Mouse (Mus musculus): Measurements from ENCODE around the gene Macrod2. TPM values are rescaled to one million over a fixed set of nuclear protein-coding genes. Genes with fewer than 3 reads are reported as not detected.

The Macrod2 gene
- total and polyA plus RNA-seq, 2 experiments from 2014 or later = 5.5 to 17.4 TPM

DNA sequence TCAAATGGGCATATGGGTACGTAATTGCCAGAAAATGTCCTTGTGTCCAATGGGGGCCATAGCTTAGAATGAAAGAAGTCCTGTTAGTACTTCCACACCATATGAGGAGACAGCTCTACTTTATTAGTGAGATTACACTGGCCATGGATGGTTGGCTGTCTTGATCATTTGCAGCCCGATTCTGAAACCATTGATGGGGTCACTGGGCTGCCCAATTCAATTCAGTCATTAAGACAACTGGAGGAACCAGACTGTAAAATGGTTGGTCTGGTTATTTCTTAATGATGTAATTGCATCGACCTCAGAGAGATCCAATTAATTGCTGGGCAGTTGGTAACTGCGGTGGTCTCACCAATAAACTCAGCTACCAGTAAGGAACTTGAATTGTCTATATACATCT, 1734.1 kb downstream of the Macrod2 start:
- DNase-seq (ENCODE audit: low spot score) = no peak
- no peaks in the 10 kb centered on the region for H3K4me1 ChIP-seq (ENCODE audit: control insufficient read depth, insufficient read depth)
- no peak overlapping the region for H3K27ac ChIP-seq (ENCODE audit: low read depth)
- ATAC-seq (ENCODE audit: insufficient read depth, low read depth) = no peak
- 0 out of 2 replicates have a peak, but pooled peaks cover 3% of the 10 kb centered on the region for H3K27me3 ChIP-seq (ENCODE audit: control insufficient read depth, insufficient read depth, low read length)
- H3K9ac ChIP-seq (replicated peaks; ENCODE audit: low read depth, low read length) = no peak overlapping the region
- H3K4me3 ChIP-seq (ENCODE audit: low read depth, low read length) = no peak overlapping the region
- 83% methylated on average over 4 of the region's 4 CpGs for WGBS
- H3K9me3 ChIP-seq (replicated peaks; ENCODE audit: control insufficient read depth, low read length) = no peaks in the 10 kb centered on the region
- TF ChIP-seq CTCF (IDR thresholded peaks at IDR 0.05; ENCODE audit: low read depth) = no peak
- no peak for TF ChIP-seq EP300 (IDR thresholded peaks at IDR 0.05; ENCODE audit: low read depth)
- H3K4me2 ChIP-seq (ENCODE audit: low read depth, low read length) = no peak overlapping the region
- H3K36me3 ChIP-seq (replicated peaks; ENCODE audit: control insufficient read depth, insufficient read depth, low read length) = no peaks in the 10 kb centered on the region

DNA sequence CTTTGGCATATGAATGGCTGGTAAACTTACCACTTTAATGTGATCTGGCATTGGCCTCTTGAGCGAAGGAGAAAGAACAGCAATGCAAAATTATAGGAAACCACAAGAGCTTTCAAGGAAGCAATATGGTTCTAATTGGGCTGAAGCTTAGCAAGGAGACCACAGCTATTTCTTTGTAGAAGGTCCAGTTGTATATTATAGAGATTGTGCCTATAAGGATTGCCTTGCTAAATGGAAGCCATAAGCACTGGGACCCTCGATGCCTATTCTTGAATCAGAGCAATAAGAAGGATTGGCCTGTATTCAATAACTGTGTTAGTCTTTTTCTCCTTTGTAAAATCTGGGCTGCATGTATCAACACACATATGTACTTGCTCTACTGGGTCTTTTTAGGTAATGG, 1754.2 kb downstream of the Macrod2 start:
- Histone ChIP-seq H3K9me3 (replicated peaks; ENCODE audit: control insufficient read depth, low read length) (no peaks in the 10 kb centered on the region), H3K4me2 (ENCODE audit: low read depth, low read length) (no peak overlapping the region), H3K36me3 (replicated peaks; ENCODE audit: control insufficient read depth, insufficient read depth, low read length) (no peaks in the 10 kb centered on the region), H3K27ac (ENCODE audit: low read depth) (no peak overlapping the region), H3K9ac (replicated peaks; ENCODE audit: low read depth, low read length) (no peak overlapping the region), H3K27me3 (ENCODE audit: control insufficient read depth, insufficient read depth, low read length) (no peaks in the 10 kb centered on the region), H3K4me1 (ENCODE audit: control insufficient read depth, insufficient read depth) (no peaks in the 10 kb centered on the region), H3K4me3 (ENCODE audit: low read depth, low read length) (no peak overlapping the region)
- ATAC-seq (ENCODE audit: insufficient read depth, low read depth) (no peak), DNase-seq (ENCODE audit: low spot score) (no peak)
- TF ChIP-seq CTCF (IDR thresholded peaks at IDR 0.05; ENCODE audit: low read depth) (no peak), EP300 (IDR thresholded peaks at IDR 0.05; ENCODE audit: low read depth) (no peak)
- WGBS = 68% methylated on average over 2 of the region's 2 CpGs

DNA sequence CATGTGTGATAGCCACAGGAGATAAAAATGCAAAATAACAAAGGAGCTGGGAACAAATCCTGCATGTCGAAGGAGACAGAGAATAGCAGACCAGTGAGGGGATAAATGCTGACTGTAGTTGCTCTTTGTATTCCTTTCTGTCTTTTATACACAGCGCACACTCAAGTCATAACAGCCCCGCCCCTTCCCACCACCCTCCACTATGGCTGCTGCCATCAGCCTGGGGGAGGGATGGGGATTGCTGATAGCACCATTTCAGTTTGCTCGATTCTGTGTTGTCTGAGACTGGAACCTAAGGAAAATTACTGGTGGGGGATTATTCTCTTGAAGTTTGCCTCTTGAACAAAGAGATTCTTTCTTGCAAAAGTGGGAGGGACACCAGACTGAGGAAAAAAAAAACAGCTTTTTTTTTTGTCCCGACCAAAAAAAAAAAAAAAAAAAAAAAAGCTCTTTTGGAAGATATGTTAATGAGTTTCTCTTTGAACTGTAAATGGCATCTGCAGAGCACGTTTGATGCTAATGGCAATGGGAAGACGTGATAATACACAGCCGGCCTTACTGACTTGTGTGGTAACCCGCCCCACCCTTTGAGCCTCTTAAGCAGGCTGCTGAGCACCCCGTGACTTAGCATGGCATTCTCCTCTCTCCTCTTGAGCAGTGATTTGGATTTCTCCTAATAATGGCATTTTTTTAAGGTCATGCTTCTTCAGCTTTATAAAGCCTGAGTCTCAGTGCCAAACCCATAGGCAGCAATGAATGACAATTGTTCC, 1768.6 kb downstream of the Macrod2 start:
- ATAC-seq (ENCODE audit: insufficient read depth, low read depth) = no peak
- WGBS = 33% methylated on average over 10 of the region's 10 CpGs

DNA sequence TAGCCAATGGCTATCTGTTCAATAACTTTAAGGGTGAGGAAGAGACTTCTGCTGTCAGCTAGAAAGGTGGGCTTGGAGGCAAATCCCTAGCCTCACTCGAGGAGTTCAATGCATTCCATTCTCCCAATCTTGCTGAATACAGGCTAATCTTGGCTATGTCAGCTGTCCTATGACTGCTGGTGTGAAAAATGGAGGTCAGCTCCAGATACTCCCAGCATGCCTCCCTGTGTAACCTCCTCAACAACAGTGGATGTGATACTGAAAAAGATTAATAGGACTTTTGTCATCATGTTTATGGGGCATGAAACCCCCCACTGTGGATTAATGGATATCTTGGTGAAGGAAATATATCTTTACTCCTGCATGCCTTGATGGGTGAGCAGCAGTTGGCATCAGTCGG, 1774.5 kb downstream of the Macrod2 start:
- ATAC-seq (ENCODE audit: insufficient read depth, low read depth) (no peak), DNase-seq (ENCODE audit: low spot score) (no peak)
- no peak overlapping the region for H3K27ac ChIP-seq (ENCODE audit: low read depth)
- no peaks in the 10 kb centered on the region for H3K36me3 ChIP-seq (replicated peaks; ENCODE audit: control insufficient read depth, insufficient read depth, low read length)
- H3K4me1 ChIP-seq (ENCODE audit: control insufficient read depth, insufficient read depth) = no peaks in the 10 kb centered on the region
- H3K4me3 ChIP-seq (ENCODE audit: low read depth, low read length) = no peak overlapping the region
- 54% methylated on average over 2 of the region's 2 CpGs for WGBS
- TF ChIP-seq CTCF (IDR thresholded peaks at IDR 0.05; ENCODE audit: low read depth) (no peak), EP300 (IDR thresholded peaks at IDR 0.05; ENCODE audit: low read depth) (no peak)
- H3K9me3 ChIP-seq (replicated peaks; ENCODE audit: control insufficient read depth, low read length) = no peaks in the 10 kb centered on the region
- H3K27me3 ChIP-seq (ENCODE audit: control insufficient read depth, insufficient read depth, low read length) = no peaks in the 10 kb centered on the region
- no peak overlapping the region for H3K4me2 ChIP-seq (ENCODE audit: low read depth, low read length)
- H3K9ac ChIP-seq (replicated peaks; ENCODE audit: low read depth, low read length) = no peak overlapping the region

More for the DNA sequence above, 1768.6 kb downstream of the Macrod2 start:
- Histone ChIP-seq H3K9ac (replicated peaks; ENCODE audit: low read depth, low read length) (no peak overlapping the region), H3K27me3 (ENCODE audit: control insufficient read depth, insufficient read depth, low read length) (no peaks in the 10 kb centered on the region), H3K4me3 (ENCODE audit: low read depth, low read length) (no peak overlapping the region), H3K4me1 (ENCODE audit: control insufficient read depth, insufficient read depth) (no peaks in the 10 kb centered on the region), H3K4me2 (ENCODE audit: low read depth, low read length) (no peak overlapping the region), H3K27ac (ENCODE audit: low read depth) (no peak overlapping the region), H3K9me3 (replicated peaks; ENCODE audit: control insufficient read depth, low read length) (no peaks in the 10 kb centered on the region), H3K36me3 (replicated peaks; ENCODE audit: control insufficient read depth, insufficient read depth, low read length) (no peaks in the 10 kb centered on the region)
- TF ChIP-seq EP300 (IDR thresholded peaks at IDR 0.05; ENCODE audit: low read depth) (no peak), CTCF (IDR thresholded peaks at IDR 0.05; ENCODE audit: low read depth) (no peak)
- DNase-seq (ENCODE audit: low spot score) = no peak

DNA sequence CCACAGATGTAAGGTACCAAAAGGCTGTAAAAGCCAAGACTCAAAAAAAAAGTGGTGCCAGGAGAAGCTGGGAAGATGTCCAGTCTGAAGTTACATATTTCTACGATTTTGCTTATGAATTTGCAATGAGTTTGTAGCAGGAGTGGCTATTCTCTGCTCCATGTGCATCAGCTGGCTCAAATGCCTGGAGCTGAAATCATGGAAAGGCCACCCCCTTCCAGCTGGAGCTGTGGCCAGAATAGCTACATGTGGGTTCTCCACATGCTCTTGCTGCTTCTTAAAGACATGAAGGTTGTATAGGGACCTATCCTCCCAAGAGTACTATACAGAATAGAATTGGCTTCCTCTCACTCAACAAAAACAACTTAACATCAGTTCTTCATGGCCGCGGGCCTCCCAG, 1777.6 kb downstream of the Macrod2 start:
- Histone ChIP-seq H3K4me1 (ENCODE audit: control insufficient read depth, insufficient read depth) (no peaks in the 10 kb centered on the region), H3K9me3 (replicated peaks; ENCODE audit: control insufficient read depth, low read length) (no peaks in the 10 kb centered on the region), H3K4me2 (ENCODE audit: low read depth, low read length) (no peak overlapping the region), H3K27ac (ENCODE audit: low read depth) (no peak overlapping the region), H3K36me3 (replicated peaks; ENCODE audit: control insufficient read depth, insufficient read depth, low read length) (no peaks in the 10 kb centered on the region), H3K4me3 (ENCODE audit: low read depth, low read length) (no peak overlapping the region), H3K9ac (replicated peaks; ENCODE audit: low read depth, low read length) (no peak overlapping the region), H3K27me3 (ENCODE audit: control insufficient read depth, insufficient read depth, low read length) (no peaks in the 10 kb centered on the region)
- 78% methylated on average over 3 of the region's 3 CpGs for WGBS
- DNase-seq (ENCODE audit: low spot score) = no peak
- no peak for ATAC-seq (ENCODE audit: insufficient read depth, low read depth)
- TF ChIP-seq CTCF (IDR thresholded peaks at IDR 0.05; ENCODE audit: low read depth) = no peak
- TF ChIP-seq EP300 (IDR thresholded peaks at IDR 0.05; ENCODE audit: low read depth) = no peak

DNA sequence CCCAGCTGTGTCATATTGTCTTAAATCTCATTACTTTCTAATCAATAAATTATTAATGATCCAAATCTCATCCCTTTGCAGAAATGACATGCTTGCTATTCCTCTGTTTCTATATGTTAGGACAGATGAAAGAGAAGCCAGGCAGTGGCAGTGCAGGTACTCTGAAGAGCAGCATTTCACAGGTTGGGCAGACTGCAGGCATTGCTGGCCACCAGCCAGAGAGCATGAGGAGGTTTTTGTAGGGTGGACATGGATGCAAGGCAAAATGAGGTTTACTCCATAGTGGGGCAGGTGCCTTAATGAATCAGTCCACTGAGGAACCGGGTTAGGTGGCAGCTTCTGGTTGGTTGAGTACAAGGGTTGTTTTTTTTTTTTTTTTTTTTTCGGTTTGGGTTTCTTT, 1778.9 kb downstream of the Macrod2 start:
- Histone ChIP-seq H3K9ac (replicated peaks; ENCODE audit: low read depth, low read length) (no peak overlapping the region), H3K4me2 (ENCODE audit: low read depth, low read length) (no peak overlapping the region), H3K27me3 (ENCODE audit: control insufficient read depth, insufficient read depth, low read length) (no peaks in the 10 kb centered on the region), H3K36me3 (replicated peaks; ENCODE audit: control insufficient read depth, insufficient read depth, low read length) (no peaks in the 10 kb centered on the region), H3K4me1 (ENCODE audit: control insufficient read depth, insufficient read depth) (no peaks in the 10 kb centered on the region), H3K4me3 (ENCODE audit: low read depth, low read length) (no peak overlapping the region), H3K27ac (ENCODE audit: low read depth) (no peak overlapping the region), H3K9me3 (replicated peaks; ENCODE audit: control insufficient read depth, low read length) (no peaks in the 10 kb centered on the region)
- no peak for TF ChIP-seq EP300 (IDR thresholded peaks at IDR 0.05; ENCODE audit: low read depth)
- no peak for TF ChIP-seq CTCF (IDR thresholded peaks at IDR 0.05; ENCODE audit: low read depth)
- 85% methylated on average over 2 of the region's 2 CpGs for WGBS
- no peak for DNase-seq (ENCODE audit: low spot score)
- no peak for ATAC-seq (ENCODE audit: insufficient read depth, low read depth)
